Mouse (Mus musculus) thymus, postnatal 10 days (tissue): ENCODE results near the gene Cldn3.

Experiments used
- DNase-seq, 2 experiments: peaks; one replicate each; pipeline ENCODE4 v3.0.0; 2021; ENCODE audit warnings: low spot score in 2 of 2

The Cldn3 gene

DNA sequence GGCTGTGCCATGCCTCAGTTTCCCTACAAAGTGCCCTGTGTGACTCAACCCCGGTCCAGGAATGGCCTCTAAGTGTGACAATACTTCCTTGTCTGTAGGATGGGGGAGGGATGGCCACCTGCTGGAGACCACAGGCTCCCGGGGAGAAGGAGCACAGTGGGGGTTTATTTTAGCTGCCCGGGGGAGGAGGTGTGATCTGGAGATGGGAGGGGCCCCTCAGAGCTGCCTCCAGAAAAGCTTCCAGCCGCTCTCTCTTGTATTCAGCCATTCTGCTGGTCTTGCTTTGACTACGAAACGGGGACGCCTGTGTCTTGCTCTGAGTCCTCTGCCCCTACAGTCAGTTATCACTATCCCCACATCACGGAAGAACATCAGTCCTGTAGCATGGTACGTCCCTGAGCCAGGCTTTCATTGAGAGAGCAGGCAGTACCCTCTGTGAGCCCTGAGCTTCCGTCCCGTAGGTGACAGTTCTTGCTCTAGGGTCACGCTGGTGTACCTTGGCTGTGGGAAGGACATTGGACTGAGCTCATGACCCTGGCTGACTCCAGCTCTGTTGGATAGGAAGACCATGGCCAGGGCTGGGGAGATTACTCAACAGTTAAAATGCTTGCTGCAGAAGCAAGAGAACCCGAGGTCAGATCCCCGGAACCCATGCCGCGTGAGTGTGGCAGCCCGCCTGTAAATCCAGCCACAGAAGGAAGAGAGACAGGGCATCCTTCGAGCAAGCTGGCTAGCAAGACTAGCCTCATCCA, 49.8 kb downstream of the Cldn3 start:
- no peak for DNase-seq
